Mouse (Mus musculus): ENCODE data around the gene Gm20498. TPM values are rescaled to one million over a fixed set of nuclear protein-coding genes. Genes with fewer than 3 reads are reported as not detected.
"Not testable (repeated sequence)": the region's sequence is repeated elsewhere in the genome, so short reads cannot be mapped to it uniquely, and the experiment has no call there.

Gene Gm20498
- total RNA-seq (2021): 10 to 100 TPM; 23.2 to 28.2 TPM
- long read RNA-seq, experiment 1, partial matches to known transcripts: 1 of 9 reads
- long read RNA-seq, experiment 1, other reads (novel, unspliced or antisense): 3 of 9 reads
- long read RNA-seq, experiment 2, partial matches to known transcripts: 1 of 11 reads
- long read RNA-seq, experiment 2, other reads (novel, unspliced or antisense): 4 of 11 reads

GRCm38 (mm10) chr12:81532316-81533028 is at the start of gene Gm20498, which contains the start of gene Synj2bp:
Gm20498 (minus strand) TSS chr12:81532905.
Synj2bp (minus strand) TSS chr12:81532911.
- DNase-seq (ENCODE audit: low spot score in 2 of 2): peak; percentile 61 to 76

- no peak for DNase-seq (ENCODE audit: low spot score in 2 of 2)
Observed at GRCm38 (mm10) chr12:81568374-81568773, 35.7 kb upstream of the Gm20498 start, which contains the start of gene Adam21. Adam21 (minus strand) TSS chr12:81568474.

GRCm38 (mm10) chr12:81567931-81568330 is 35.2 kb upstream of the Gm20498 start:
- DNase-seq (ENCODE audit: low spot score in 2 of 2): no peak

- no peak for DNase-seq (ENCODE audit: low spot score in 2 of 2)
Observed at GRCm38 (mm10) chr12:81564173-81564572, 31.5 kb upstream of the Gm20498 start.

GRCm38 (mm10) chr12:81549286-81549685 is 16.6 kb upstream of the Gm20498 start:
- no peak for DNase-seq (ENCODE audit: low spot score in 2 of 2)

GRCm38 (mm10) chr12:81547163-81547562 is 14.5 kb upstream of the Gm20498 start:
- no peak for DNase-seq (ENCODE audit: low spot score in 2 of 2)

- DNase-seq (ENCODE audit: low spot score in 2 of 2): no peak
Observed at GRCm38 (mm10) chr12:81533029-81533419, 319 bp upstream of the Gm20498 start.

GRCm38 (mm10) chr12:81530587-81530986 is 2.1 kb downstream of the Gm20498 start:
- not testable (repeated sequence) for DNase-seq (ENCODE audit: low spot score in 2 of 2)

GRCm38 (mm10) chr12:81496906-81497305 is 35.8 kb downstream of the Gm20498 start:
- DNase-seq (ENCODE audit: low spot score in 2 of 2): not testable (repeated sequence)

GRCm38 (mm10) chr12:81490491-81490890 is 42.2 kb downstream of the Gm20498 start:
- no peak for DNase-seq (ENCODE audit: low spot score in 2 of 2)

- no peak for DNase-seq (ENCODE audit: low spot score in 2 of 2)
Observed at GRCm38 (mm10) chr12:81485311-81485710, 47.4 kb downstream of the Gm20498 start.

GRCm38 (mm10) chr12:81484727-81485191 is 47.9 kb downstream of the Gm20498 start, which contains the start of gene Cox16:
Cox16 (minus strand) TSS chr12:81485127.
- peak; percentile 60 to 86 for DNase-seq (ENCODE audit: low spot score in 2 of 2)

GRCm38 (mm10) chr12:81484212-81484611 is 48.5 kb downstream of the Gm20498 start:
- DNase-seq (ENCODE audit: low spot score in 2 of 2): no peak

GRCm38 (mm10) chr12:81483656-81484055 is 49.0 kb downstream of the Gm20498 start:
- no peak for DNase-seq (ENCODE audit: low spot score in 2 of 2)

- not testable (repeated sequence) for DNase-seq (ENCODE audit: low spot score in 2 of 2)
Observed at GRCm38 (mm10) chr12:81459051-81459450, 73.7 kb downstream of the Gm20498 start.

GRCm38 (mm10) chr12:81438985-81439384 is 93.7 kb downstream of the Gm20498 start:
- DNase-seq (ENCODE audit: low spot score in 2 of 2): not testable (repeated sequence)

GRCm38 (mm10) chr12:81434778-81435177 is 97.9 kb downstream of the Gm20498 start:
- not testable (repeated sequence) for DNase-seq (ENCODE audit: low spot score in 2 of 2)

GRCm38 (mm10) chr12:81421846-81422245 is 110.9 kb downstream of the Gm20498 start, which contains the start of gene Adam4:
Adam4 (minus strand) TSS chr12:81421946.
- no peak for DNase-seq (ENCODE audit: low spot score in 2 of 2)

- DNase-seq (ENCODE audit: low spot score in 2 of 2): no peak
Observed at GRCm38 (mm10) chr12:81413211-81413610, 119.5 kb downstream of the Gm20498 start.

- no peak for DNase-seq (ENCODE audit: low spot score in 2 of 2)
Observed at GRCm38 (mm10) chr12:81408966-81409365, 123.7 kb downstream of the Gm20498 start.

- DNase-seq (ENCODE audit: low spot score in 2 of 2): peak in 1 of 2 experiments; percentile 44
Observed at GRCm38 (mm10) chr12:81402187-81402586, 130.5 kb downstream of the Gm20498 start.

- DNase-seq (ENCODE audit: low spot score in 2 of 2): not testable (repeated sequence)
Observed at GRCm38 (mm10) chr12:81379364-81379763, 153.3 kb downstream of the Gm20498 start, which contains the start of gene Gm4787. Gm4787 (minus strand) TSS chr12:81379464.
